Mouse (Mus musculus) liver, embryonic 14.5 days (tissue): Measurements from ENCODE around the gene Cdcp2. TPM values are rescaled to one million over a fixed set of nuclear protein-coding genes. Genes with fewer than 3 reads are reported as not detected.
"Not testable (repeated sequence)": the region's sequence is repeated elsewhere in the genome, so short reads cannot be mapped to it uniquely, and the experiment has no call there.

Experiments used
- ATAC-seq: fragments of 200-750 bp; cut with Nextera tagmentation; 2 replicates; pipeline ENCODE4 v1.8.0; 2017; ENCODE audit warnings: moderate number of reproducible peaks, mild to moderate bottlenecking, moderate library complexity; ENCODE audit not compliant: insufficient read depth
- DNase-seq, 3 experiments: peaks; one replicate each; pipeline ENCODE4 v3.0.0-alpha.2; 2012 to 2013; ENCODE audit warnings: low read depth in 3 of 3, low spot score in 3 of 3
- H3K27ac ChIP-seq: fragments of 300-500 bp; sonication (generic); 2 replicates; pipeline ENCODE4 v1.5.1; 2014; ENCODE audit warnings: moderate library complexity, mild to moderate bottlenecking, control low read depth, inconsistent platforms
- H3K27me3 ChIP-seq: fragments of 300-500 bp; sonication (generic); 2 replicates; pipeline ENCODE4 v1.6.1; 2014; ENCODE audit warnings: mild to moderate bottlenecking, low read length, moderate library complexity; ENCODE audit not compliant: control insufficient read depth, insufficient read depth
- H3K36me3 ChIP-seq: fragments of 300-500 bp; sonication (generic); replicated peaks from 2 replicates; pipeline ENCODE4 v1.6.1; 2014; ENCODE audit warnings: low read depth; ENCODE audit not compliant: control insufficient read depth, insufficient read depth
- H3K4me1 ChIP-seq, 2 experiments: fragments of 200-500 bp in 1 of 2; fragments of 300-500 bp in 1 of 2; sonication (generic) in 1 of 2; replicated peaks; 2 replicates each; pipeline ENCODE4 v1.6.1; 2012 to 2014; ENCODE audit warnings: antibody characterized with exemption in 1 of 2, inconsistent platforms in 1 of 2, low read length in 1 of 2; ENCODE audit not compliant: control insufficient read depth in 2 of 2, insufficient read depth in 2 of 2
- H3K4me2 ChIP-seq: fragments of 300-500 bp; sonication (generic); 2 replicates; pipeline ENCODE4 v1.6.1; 2014; ENCODE audit warnings: low read depth, mild to moderate bottlenecking, control low read depth, moderate library complexity
- H3K4me3 ChIP-seq, 2 experiments: fragments of 200-500 bp in 1 of 2; fragments of 300-500 bp in 1 of 2; sonication (generic) in 1 of 2; 2 replicates each; pipeline ENCODE4 v1.5.1; 2012 to 2014; ENCODE audit warnings: low read depth in 2 of 2, low read length in 2 of 2, mild to moderate bottlenecking in 2 of 2, control low read depth in 1 of 2, inconsistent platforms in 1 of 2, moderate library complexity in 1 of 2; ENCODE audit not compliant: insufficient read depth in 1 of 2
- H3K9ac ChIP-seq: fragments of 300-500 bp; sonication (generic); replicated peaks from 2 replicates; pipeline ENCODE4 v1.6.1; 2014; ENCODE audit warnings: mild to moderate bottlenecking, control low read depth, moderate library complexity
- H3K9me3 ChIP-seq: fragments of 300-500 bp; sonication (generic); 2 replicates; pipeline ENCODE4 v1.6.1; 2016; ENCODE audit warnings: low read length, mixed read lengths; ENCODE audit not compliant: control insufficient read depth
- CTCF ChIP-seq: IDR thresholded peaks from 2 replicates; pipeline ENCODE4 v1.5.1; 2016; ENCODE audit warnings: antibody characterized with exemption, low read depth, control low read depth
- EP300 ChIP-seq: IDR thresholded peaks from 2 replicates; pipeline ENCODE4 v1.6.1; 2016; ENCODE audit warnings: antibody characterized with exemption, low read depth
- WGBS: fragments of 180-500 bp; shearing (Covaris S2); extraction: QIAGEN DNeasy Blood & Tissue Kit; methylation state at CpG from one replicate; pipeline ENCODE4 v1.1.7; 2014; ENCODE audit not compliant: insufficient replicate concordance; 5-methylcytosine and 5-hydroxymethylcytosine counted together
- polyA plus RNA-seq, 2 experiments: library from polyadenylated mRNA; depleted of rRNA in 1 of 2; stranded (reverse) in 1 of 2; unstranded in 1 of 2; fragments of >200 nt; fragmentation: Nextera tagmentation in 1 of 2; extraction: Ambion mirVana in 1 of 2; gene quantifications; 2 replicates each; pipeline versions ENCODE4 v1.2.1 to v1.2.3; 2012 to 2014

Cdcp2 gene
- polyA plus RNA-seq, 2 experiments = not detected

GRCm38 (mm10) chr4:107108291-107108731, 11.6 kb downstream of the Cdcp2 start:
- H3K27me3 ChIP-seq = no peaks in the 10 kb centered on the region
- H3K4me2 ChIP-seq = no peak overlapping the region; the same call in 1 of the 2 replicates
- H3K36me3 ChIP-seq = no peaks in the 10 kb centered on the region
- TF ChIP-seq EP300 = no peak
- no peak for TF ChIP-seq CTCF
- no peak for ATAC-seq
- H3K9me3 ChIP-seq = no peaks in the 10 kb centered on the region
- H3K27ac ChIP-seq = no peak overlapping the region
- H3K9ac ChIP-seq = no peak overlapping the region
- peaks cover 0 to 6% of the 10 kb centered on the region in 2 experiments; a peak in 2 of 4 replicates for H3K4me1 ChIP-seq
- no peak for DNase-seq
- WGBS = 49% methylated on average over 13 of the region's 13 CpGs
- H3K4me3 ChIP-seq = no peak overlapping the region

GRCm38 (mm10) chr4:107109181-107109580, 12.5 kb downstream of the Cdcp2 start:
- H3K27ac ChIP-seq, H3K4me1 ChIP-seq, H3K4me2 ChIP-seq, H3K36me3 ChIP-seq, H3K9me3 ChIP-seq, H3K4me3 ChIP-seq, H3K9ac ChIP-seq, H3K27me3 ChIP-seq: not testable (repeated sequence)
- WGBS = 66% methylated on average over 6 of the region's 6 CpGs
- ATAC-seq (peak; percentile 85), DNase-seq (peak; percentile 27 to 41 (median 40))
- peak; percentile 37; the same call in 1 of the 2 replicates for TF ChIP-seq EP300

DNA sequence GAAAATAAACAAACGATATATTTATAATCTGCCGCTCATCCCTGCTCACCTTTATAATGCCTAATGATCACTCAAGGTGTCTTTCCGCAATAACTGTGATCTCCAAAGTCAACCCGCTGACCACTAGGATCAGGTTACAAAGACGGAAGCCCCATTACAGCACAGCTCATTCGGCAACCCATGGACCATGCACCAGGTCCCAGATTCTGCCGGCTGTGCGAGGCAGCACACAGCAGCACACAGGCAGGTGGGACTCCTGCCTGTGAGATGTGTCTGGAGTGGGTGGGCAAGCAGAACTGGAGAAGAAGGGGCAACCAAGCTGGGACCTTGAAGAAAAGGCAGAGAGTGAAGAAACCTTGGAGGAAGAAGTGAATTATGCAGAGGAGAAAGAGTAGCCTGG, 17.6 kb downstream of the Cdcp2 start:
- Histone ChIP-seq H3K36me3 (no peaks in the 10 kb centered on the region), H3K9me3 (no peaks in the 10 kb centered on the region), H3K4me3 (no peak overlapping the region), H3K4me1 (peaks cover 0 to 5% of the 10 kb centered on the region in 2 experiments; a peak in 2 of 4 replicates), H3K9ac (no peak overlapping the region), H3K27ac (no peak overlapping the region), H3K4me2 (no peak overlapping the region), H3K27me3 (no peaks in the 10 kb centered on the region)
- DNase-seq (no peak), ATAC-seq (no peak)
- TF ChIP-seq CTCF = no peak
- TF ChIP-seq EP300 = no peak
- WGBS = 59% methylated on average over 8 of the region's 8 CpGs

DNA sequence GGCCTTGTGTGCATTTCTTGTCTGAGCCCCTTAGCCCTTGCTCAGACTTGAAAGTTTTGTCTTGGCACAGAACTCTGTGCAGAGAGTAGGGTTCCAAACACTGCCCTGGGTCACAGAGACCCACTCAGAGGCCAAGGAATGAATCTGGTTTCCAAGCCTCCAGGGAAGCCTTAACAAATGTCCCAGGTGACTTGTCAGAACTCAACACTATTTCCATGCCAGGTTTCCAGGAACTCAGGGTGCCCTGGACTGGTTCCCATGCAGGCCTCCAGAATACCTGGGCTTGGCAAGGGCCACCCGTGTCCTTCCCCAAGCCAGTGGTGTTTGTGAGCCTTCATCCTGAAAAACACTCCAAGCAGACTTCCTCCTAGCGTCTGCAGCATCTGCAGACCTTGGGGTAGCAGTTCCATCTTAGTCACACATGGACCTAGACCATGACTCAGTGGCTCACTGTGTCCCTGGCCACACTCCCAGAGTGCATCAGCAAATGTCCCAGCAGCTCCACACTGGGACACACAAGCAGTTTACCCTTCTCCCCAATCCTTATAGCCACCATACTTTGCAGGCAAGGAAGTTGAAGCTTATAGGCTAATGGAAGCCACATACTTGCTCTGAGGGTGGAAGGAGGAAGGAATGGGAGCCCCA, 21.2 kb downstream of the Cdcp2 start:
- DNase-seq (no peak), ATAC-seq (no peak)
- Histone ChIP-seq H3K4me3 (no peak overlapping the region), H3K4me1 (peaks cover 0 to 8% of the 10 kb centered on the region in 2 experiments; a peak in 2 of 4 replicates), H3K27ac (no peak overlapping the region), H3K4me2 (no peak overlapping the region), H3K36me3 (no peaks in the 10 kb centered on the region), H3K27me3 (no peaks in the 10 kb centered on the region), H3K9me3 (no peaks in the 10 kb centered on the region), H3K9ac (no peak overlapping the region)
- TF ChIP-seq CTCF = no peak
- TF ChIP-seq EP300 = no peak
- WGBS = 53% methylated on average over 2 of the region's 2 CpGs

DNA sequence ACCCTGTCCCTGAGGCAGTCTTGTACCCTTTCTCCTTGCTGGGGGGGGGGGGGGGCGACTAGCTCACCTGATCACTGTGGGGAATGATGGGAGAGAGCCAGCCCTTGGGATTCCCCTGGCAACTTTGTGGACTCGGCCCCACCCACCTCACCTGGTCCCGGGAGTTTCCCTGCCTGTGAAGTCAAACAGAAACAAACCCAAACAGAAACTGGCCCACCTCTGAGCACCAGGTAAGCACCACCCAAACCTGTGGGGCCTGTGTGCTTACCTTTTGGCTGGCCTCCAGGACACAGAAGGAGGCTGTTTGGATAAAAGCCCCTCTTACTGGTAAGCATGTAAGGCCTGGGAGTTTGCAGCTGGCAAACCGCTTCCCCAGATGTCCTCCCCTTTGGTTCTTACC, 22.4 kb downstream of the Cdcp2 start:
- Histone ChIP-seq H3K9me3 (no peaks in the 10 kb centered on the region), H3K36me3 (no peaks in the 10 kb centered on the region), H3K27me3 (no peaks in the 10 kb centered on the region), H3K27ac (no peak overlapping the region), H3K4me1 (peaks cover 0 to 8% of the 10 kb centered on the region in 2 experiments; a peak in 2 of 4 replicates), H3K9ac (no peak overlapping the region), H3K4me2 (no peak overlapping the region), H3K4me3 (no peak overlapping the region)
- 48% methylated on average over 4 of the region's 4 CpGs for WGBS
- no peak for TF ChIP-seq CTCF
- no peak for TF ChIP-seq EP300
- DNase-seq (no peak), ATAC-seq (no peak)
